Mouse (Mus musculus) CH12.LX (cell line): Measurements from ENCODE around the gene Eif5. TPM values are rescaled to one million over a fixed set of nuclear protein-coding genes. Genes with fewer than 3 reads are reported as not detected.
A peak's percentile ranks its signal among the peaks of the same experiment; 100 is the strongest.

Source experiments
- DNase-seq: peaks from one replicate; pipeline ENCODE4 v3.0.0-alpha.2; 2013; ENCODE audit errors: extremely low read depth
- H3K27ac ChIP-seq: 2 replicates; pipeline ENCODE4 v1.5.1; 2012; ENCODE audit warnings: low read depth, mild to moderate bottlenecking, control low read depth, moderate library complexity; ENCODE audit not compliant: insufficient read depth
- H3K27me3 ChIP-seq: replicated peaks from 2 replicates; pipeline ENCODE3; 2012; ENCODE audit warnings: inconsistent platforms
- H3K36me3 ChIP-seq, 2 experiments: replicated peaks in 1 of 2; 2 replicates each; pipeline versions ENCODE3 to v1.6.1; 2012; ENCODE audit warnings: inconsistent platforms in 1 of 2, low read length in 1 of 2, mild to moderate bottlenecking in 1 of 2, mixed read lengths in 1 of 2, moderate library complexity in 1 of 2; ENCODE audit not compliant: control insufficient read depth in 1 of 2, insufficient read depth in 1 of 2
- H3K4me1 ChIP-seq, 2 experiments: 2 replicates each; pipeline ENCODE4 v1.6.1; 2012; ENCODE audit warnings: inconsistent platforms in 1 of 2, moderate library complexity in 1 of 2; ENCODE audit not compliant: insufficient read depth in 2 of 2, control insufficient read depth in 1 of 2
- H3K4me2 ChIP-seq: 2 replicates; pipeline ENCODE4 v1.6.1; 2012; ENCODE audit warnings: low read depth, mild to moderate bottlenecking, control low read depth; ENCODE audit not compliant: poor library complexity, insufficient read depth, severe bottlenecking
- H3K4me3 ChIP-seq, 3 experiments: fragments of 150-350 bp in 1 of 3; sonication (generic) in 1 of 3; replicated peaks in 1 of 3; 2 replicates each; pipeline versions ENCODE3 to v1.5.1; 2011 to 2012; ENCODE audit warnings: low read depth in 2 of 3, low read length in 2 of 3, mild to moderate bottlenecking in 2 of 3, moderate library complexity in 2 of 3, control low read depth in 1 of 3, improper control_type of control experiment in 1 of 3, inconsistent platforms in 1 of 3, mixed read lengths in 1 of 3; ENCODE audit not compliant: poor library complexity in 1 of 3
- H3K79me2 ChIP-seq: replicated peaks from 2 replicates; pipeline ENCODE4 v1.6.1; 2012; ENCODE audit warnings: mild to moderate bottlenecking, moderate library complexity; ENCODE audit not compliant: control insufficient read depth, poor library complexity, insufficient read depth, severe bottlenecking; ENCODE audit errors: extremely low read depth
- H3K9ac ChIP-seq: 2 replicates; pipeline ENCODE4 v1.6.1; 2012; ENCODE audit warnings: low read depth, mild to moderate bottlenecking, control low read depth, moderate library complexity; ENCODE audit not compliant: insufficient read depth
- H3K9me3 ChIP-seq: replicated peaks from 2 replicates; pipeline ENCODE3; 2012; ENCODE audit warnings: low read length, inconsistent platforms, mixed read lengths
- BHLHE40 ChIP-seq: IDR thresholded peaks from 2 replicates; pipeline ENCODE4 v1.6.1; 2011; ENCODE audit warnings: mild to moderate bottlenecking, low read depth, low read length, improper control_type of control experiment
- CTCF ChIP-seq, 2 experiments: IDR thresholded peaks in 1 of 2; conservative IDR thresholded peaks in 1 of 2; 2 replicates each; pipeline ENCODE4 v1.5.1; 2011 to 2012; ENCODE audit warnings: low read depth in 2 of 2, low read length in 2 of 2, improper control_type of control experiment in 1 of 2, inconsistent platforms in 1 of 2, mild to moderate bottlenecking in 1 of 2, moderate library complexity in 1 of 2
- E2F4 ChIP-seq: IDR thresholded peaks from 2 replicates; pipeline ENCODE4 v1.6.1; 2011; ENCODE audit warnings: low read depth, low read length, improper control_type of control experiment; ENCODE audit not compliant: insufficient replicate concordance
- ELF1 ChIP-seq: IDR thresholded peaks from 2 replicates; pipeline ENCODE4 v1.6.1; 2014; ENCODE audit warnings: low read depth, mild to moderate bottlenecking, inconsistent platforms, low read length, improper control_type of control experiment
- JUND ChIP-seq: conservative IDR thresholded peaks from 2 replicates; pipeline ENCODE4 v1.6.1; 2011; ENCODE audit warnings: low read depth, low read length, improper control_type of control experiment
- KAT2A ChIP-seq: IDR thresholded peaks from 2 replicates; pipeline ENCODE4 v1.6.1; 2012; ENCODE audit warnings: low read length, improper control_type of control experiment, inconsistent platforms; ENCODE audit not compliant: insufficient replicate concordance
- MAX ChIP-seq: IDR thresholded peaks from 2 replicates; pipeline ENCODE4 v1.6.1; 2011; ENCODE audit warnings: low read length, improper control_type of control experiment
- MAZ ChIP-seq: IDR thresholded peaks from 2 replicates; pipeline ENCODE4 v1.6.1; 2012; ENCODE audit warnings: low read depth, mild to moderate bottlenecking, inconsistent platforms, low read length, improper control_type of control experiment, moderate library complexity
- MEF2A ChIP-seq: IDR thresholded peaks from 2 replicates; pipeline ENCODE4 v1.6.1; 2014; ENCODE audit warnings: low read depth, mild to moderate bottlenecking, inconsistent platforms, low read length, improper control_type of control experiment, borderline replicate concordance
- MYC ChIP-seq: IDR thresholded peaks from 2 replicates; pipeline ENCODE4 v1.6.1; 2011; ENCODE audit warnings: low read depth, mild to moderate bottlenecking, improper control_type of control experiment, low read length
- NELFE ChIP-seq: IDR thresholded peaks from 2 replicates; pipeline ENCODE4 v1.6.1; 2011; ENCODE audit warnings: low read depth, low read length, improper control_type of control experiment
- NRF1 ChIP-seq: IDR thresholded peaks from 2 replicates; pipeline ENCODE4 v1.6.1; 2014; ENCODE audit warnings: low read depth, mild to moderate bottlenecking, inconsistent platforms, low read length, improper control_type of control experiment, moderate library complexity
- USF1 ChIP-seq: IDR thresholded peaks from 2 replicates; pipeline ENCODE4 v1.6.1; 2014; ENCODE audit warnings: low read depth, mild to moderate bottlenecking, inconsistent platforms, low read length, improper control_type of control experiment
- USF2 ChIP-seq: conservative IDR thresholded peaks from 2 replicates; pipeline ENCODE4 v1.6.1; 2011; ENCODE audit warnings: low read depth, low read length, improper control_type of control experiment
- ZKSCAN1 ChIP-seq: IDR thresholded peaks from 2 replicates; pipeline ENCODE4 v1.6.1; 2012; ENCODE audit warnings: low read depth, inconsistent platforms, low read length, improper control_type of control experiment, borderline replicate concordance
- ZNF384 ChIP-seq: IDR thresholded peaks from 2 replicates; pipeline ENCODE4 v1.6.1; 2012; ENCODE audit warnings: low read depth, low read length, improper control_type of control experiment, inconsistent platforms
- dilution Hi-C: fragments of 300-500 bp; cut with MboI; formaldehyde crosslinking; loops from 2 replicates; pipeline ENCODE4 v1.14.3; 2020; ENCODE audit warnings: low sequenced_read_pairs; ENCODE audit not compliant: extremely low pct_unique_long_range_greater_than_20kb, extremely low pct_ligation_motif_present
- in situ Hi-C: fragments of 300-500 bp; cut with MboI; formaldehyde crosslinking; loops from 3 replicates; pipeline ENCODE4 v1.14.3; 2019; ENCODE audit warnings: low sequenced_read_pairs, low pct_ligation_motif_present, low pct_unique_long_range_greater_than_20kb, mixed read lengths
- polyA plus RNA-seq: library from polyadenylated mRNA; unstranded; fragments of >175 nt; gene quantifications from 2 replicates; pipeline ENCODE4 v1.2.1, GENCODE M21; 2012; ENCODE audit warnings: low read depth; ENCODE audit not compliant: insufficient read length
- total RNA-seq, 2 experiments: library from RNA; depleted of rRNA; stranded (reverse); fragments of 300-350 nt in 1 of 2; fragments of >200 nt in 1 of 2; gene quantifications; 2 replicates each; pipeline ENCODE4 v1.2.3; 2012 to 2014

The Eif5 gene
- total and polyA plus RNA-seq, 3 experiments = 118 to 284 (median 156) TPM

DNA sequence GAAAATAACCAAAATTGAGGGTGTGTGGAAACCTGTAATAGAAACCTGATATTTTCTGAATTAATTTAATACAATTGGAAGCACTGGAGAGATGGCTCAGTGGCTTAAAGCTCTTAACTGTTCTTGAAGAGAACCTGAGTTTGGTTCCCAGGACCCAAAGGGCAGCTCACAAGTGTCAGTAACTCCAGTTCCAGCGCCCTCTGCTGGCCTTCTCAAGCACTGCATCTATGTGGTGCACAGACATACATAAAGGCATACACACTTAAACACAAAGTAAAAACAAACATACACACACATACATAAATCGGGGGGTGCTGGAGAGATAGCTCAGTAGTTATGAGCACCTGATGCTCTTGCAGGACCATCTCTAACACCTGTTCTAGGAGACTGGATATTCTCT, 40.7 kb upstream of the Eif5 start:
- no peaks in the 10 kb centered on the region for H3K9me3 ChIP-seq
- H3K27ac ChIP-seq = no peak overlapping the region
- H3K4me1 ChIP-seq = 0 out of 4 replicates have a peak, but pooled peaks cover 0 to 2% of the 10 kb centered on the region in 2 experiments
- no peak overlapping the region for H3K9ac ChIP-seq
- in situ Hi-C loops (no loop called here), dilution Hi-C loops (no loop called here)
- no peak overlapping the region for H3K4me2 ChIP-seq
- peaks cover 2% of the 10 kb centered on the region for H3K27me3 ChIP-seq
- TF ChIP-seq E2F4 (no peak), CTCF (conservative IDR thresholded peaks at IDR 0.05 in 1 of 2, IDR thresholded peaks at IDR 0.05 in 1 of 2; ENCODE audit: low read depth in 2 of 2, low read length in 2 of 2) (peak; percentile 48 to 63; a peak in 3 of 4 replicates)
- H3K79me2 ChIP-seq = no peaks in the 10 kb centered on the region
- H3K4me3 ChIP-seq = no peak overlapping the region
- H3K36me3 ChIP-seq = no peaks in the 10 kb centered on the region
- peak; percentile 24 for DNase-seq

DNA sequence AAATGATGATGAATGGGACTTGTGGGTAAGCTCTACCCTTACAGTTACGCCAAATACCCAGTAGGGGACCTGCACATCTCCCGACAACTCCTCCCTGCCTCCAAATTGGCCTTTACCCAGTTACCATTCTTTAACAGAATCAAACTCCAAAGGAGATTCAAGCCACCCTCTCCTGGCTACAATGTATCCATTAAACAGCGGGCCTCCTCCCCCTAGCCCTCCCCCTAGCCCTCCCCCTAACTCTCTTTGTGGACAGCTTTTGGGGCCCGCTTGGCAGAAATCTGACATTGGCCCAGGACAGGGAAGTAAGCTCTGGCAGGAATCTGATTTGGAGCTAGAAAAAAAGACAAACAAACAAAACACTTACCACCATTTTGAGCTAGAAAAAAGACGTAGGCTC, 38.2 kb upstream of the Eif5 start:
- no peak overlapping the region for H3K4me3 ChIP-seq
- no peaks in the 10 kb centered on the region for H3K36me3 ChIP-seq
- TF ChIP-seq E2F4 = no peak
- TF ChIP-seq NELFE = no peak
- peaks cover 7% of the 10 kb centered on the region for H3K9me3 ChIP-seq
- H3K27me3 ChIP-seq = no peaks in the 10 kb centered on the region
- in situ Hi-C loops = no loop called here
- no peak for DNase-seq
- no peak overlapping the region for H3K4me2 ChIP-seq
- H3K27ac ChIP-seq = no peak overlapping the region
- dilution Hi-C loops = no loop called here
- no peaks in the 10 kb centered on the region for H3K79me2 ChIP-seq
- no peak overlapping the region for H3K9ac ChIP-seq
- H3K4me1 ChIP-seq = peaks cover 2 to 16% of the 10 kb centered on the region in 2 experiments; a peak in 2 of 4 replicates

GRCm38 (mm10) chr12:111500725-111501124, 37.1 kb upstream of the Eif5 start:
- in situ Hi-C loops (no loop called here), dilution Hi-C loops (no loop called here)
- H3K9ac ChIP-seq = no peak overlapping the region
- TF ChIP-seq CTCF (conservative IDR thresholded peaks at IDR 0.05 in 1 of 2, IDR thresholded peaks at IDR 0.05 in 1 of 2; ENCODE audit: low read depth in 2 of 2, low read length in 2 of 2) (no peak), USF2 (no peak), JUND (no peak), USF1 (no peak), MYC (no peak), ELF1 (no peak), MEF2A (no peak), KAT2A (no peak), MAZ (no peak), ZNF384 (no peak), MAX (no peak), BHLHE40 (no peak), ZKSCAN1 (no peak), NRF1 (no peak)
- H3K27me3 ChIP-seq = no peaks in the 10 kb centered on the region
- no peaks in the 10 kb centered on the region for H3K79me2 ChIP-seq
- no peak overlapping the region for H3K4me3 ChIP-seq
- H3K27ac ChIP-seq = no peak overlapping the region
- peaks cover 7% of the 10 kb centered on the region for H3K9me3 ChIP-seq
- no peak overlapping the region for H3K4me2 ChIP-seq
- DNase-seq = no peak
- peaks cover 0 to 19% of the 10 kb centered on the region in 2 experiments; a peak in 2 of 4 replicates for H3K4me1 ChIP-seq
- no peaks in the 10 kb centered on the region for H3K36me3 ChIP-seq
